Mouse (Mus musculus) embryonic fibroblast, embryonic 13.5 days (primary cell): ENCODE results near the gene Ccdc33.

ENCODE experiments used
- CTCF ChIP-seq: IDR thresholded peaks from 2 replicates; pipeline ENCODE4 v1.5.1; 2011; ENCODE audit warnings: mild to moderate bottlenecking, control low read depth, low read length, moderate library complexity, borderline replicate concordance; ENCODE audit not compliant: insufficient read depth
- POLR2A ChIP-seq: IDR thresholded peaks from 2 replicates; pipeline ENCODE4 v1.6.1; 2011; ENCODE audit warnings: low read depth, mild to moderate bottlenecking, control low read depth, low read length, moderate library complexity

DNA sequence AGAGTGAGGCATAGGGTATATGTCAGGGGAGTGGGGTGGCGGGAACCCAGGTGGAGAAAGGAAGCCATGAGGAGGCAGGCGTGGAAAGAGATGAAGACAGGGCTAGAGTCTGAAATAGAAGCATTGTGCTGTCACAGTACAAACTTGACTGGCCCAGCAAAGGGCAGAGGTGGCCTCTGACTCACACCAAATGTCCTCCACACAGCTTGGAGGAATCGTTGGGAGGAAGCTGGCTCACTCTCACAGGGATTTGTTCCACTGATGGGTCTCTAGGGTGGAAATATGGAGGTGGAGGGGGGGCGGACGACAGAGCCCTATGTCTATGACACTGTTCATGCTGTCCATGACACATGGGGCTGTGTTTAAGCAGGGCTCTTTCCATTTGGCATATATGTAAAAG lies 44.5 kb upstream of the Ccdc33 start:
- TF ChIP-seq CTCF (no peak), POLR2A (no peak)
